Mouse (Mus musculus): ENCODE results near the gene Ptov1.

GRCm38 (mm10) chr7:44839171-44839490 lies 30.5 kb downstream of the Ptov1 start:
- no peak for TF ChIP-seq POLR2A (IDR thresholded peaks at IDR 0.05; ENCODE audit: insufficient read length, low read depth)
- TF ChIP-seq TCF12 (IDR thresholded peaks at IDR 0.05; ENCODE audit: insufficient read depth, poor library complexity, severe bottlenecking): no peak
- no peak for TF ChIP-seq MYOG (IDR thresholded peaks at IDR 0.05; ENCODE audit: control insufficient read depth in 1 of 3, insufficient read depth in 1 of 3, insufficient read length in 2 of 3, low read depth in 2 of 3)
- TF ChIP-seq MAX (IDR thresholded peaks at IDR 0.05; ENCODE audit: low read depth): no peak
- TF ChIP-seq CEBPB (IDR thresholded peaks at IDR 0.05; ENCODE audit: insufficient read depth, poor library complexity, severe bottlenecking): no peak
- no peak for TF ChIP-seq MYOD1 (IDR thresholded peaks at IDR 0.05; ENCODE audit: control insufficient read depth in 1 of 3, insufficient read length in 2 of 3, low read depth in 2 of 3)
- no peak for TF ChIP-seq E2F4 (IDR thresholded peaks at IDR 0.05; ENCODE audit: insufficient read depth)
- TF ChIP-seq USF1 (IDR thresholded peaks at IDR 0.05; ENCODE audit: low read depth): no peak

Measured in myocyte (in vitro differentiated cells).